Mouse (Mus musculus): ENCODE data around the gene Mrpl58. TPM values are rescaled to one million over a fixed set of nuclear protein-coding genes. Genes with fewer than 3 reads are reported as not detected.

Mrpl58 gene
- total and polyA plus RNA-seq, 3 experiments = 82.7 to 159 (median 144) TPM

DNA sequence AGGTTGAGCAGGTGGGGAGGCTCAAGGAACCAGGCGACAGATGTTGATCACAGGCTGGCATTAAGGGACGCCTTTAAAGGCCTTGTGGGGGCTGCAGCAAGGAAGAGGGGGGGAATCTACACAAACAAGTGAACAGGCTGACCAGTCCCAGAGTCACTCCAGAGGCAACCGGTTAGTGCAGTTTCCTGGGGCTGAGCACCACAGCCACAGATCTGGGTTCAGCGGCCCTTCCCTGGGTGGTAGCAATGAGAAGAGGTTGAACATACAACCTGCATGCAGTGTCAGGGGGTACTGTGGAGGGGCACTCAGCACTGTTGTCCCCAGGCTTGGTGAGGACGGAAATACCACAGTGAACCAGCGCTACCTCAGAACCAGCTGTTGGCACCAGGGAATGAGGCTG is 29.8 kb downstream of the Mrpl58 start:
- no peak for DNase-seq
- no peaks in the 10 kb centered on the region for H3K27me3 ChIP-seq (ENCODE audit: control insufficient read depth, insufficient read depth, low read length)
- no peak overlapping the region for H3K27ac ChIP-seq
- no peaks in the 10 kb centered on the region for H3K36me3 ChIP-seq (ENCODE audit: control insufficient read depth, insufficient read depth, low read length)
- no peak overlapping the region for H3K9ac ChIP-seq (ENCODE audit: low read depth, low read length)
- intact Hi-C loops (cut with DNase I) = no loop called here
- WGBS = 81% methylated on average over 6 of the region's 6 CpGs
- peaks cover 2% of the 10 kb centered on the region for H3K4me1 ChIP-seq (ENCODE audit: control insufficient read depth, insufficient read depth, low read length)
- TF ChIP-seq EP300 (IDR thresholded peaks at IDR 0.05; ENCODE audit: insufficient read depth, low read depth, low read length) = no peak
- TF ChIP-seq POLR2A (IDR thresholded peaks at IDR 0.05; ENCODE audit: insufficient read depth, low read depth, low read length) = no peak
- TF ChIP-seq CTCF (IDR thresholded peaks at IDR 0.05) = no peak
- no peak overlapping the region for H3K4me3 ChIP-seq
- H3K79me2 ChIP-seq (replicated peaks; ENCODE audit: control insufficient read depth, insufficient read depth, low read length) = no peaks in the 10 kb centered on the region

GRCm38 (mm10) chr11:115435596-115436337 is 32.2 kb downstream of the Mrpl58 start:
- intact Hi-C loops (cut with DNase I) = no loop called here
- no peak overlapping the region; the same call in 1 of the 2 replicates for H3K27ac ChIP-seq
- H3K36me3 ChIP-seq (ENCODE audit: control insufficient read depth, insufficient read depth, low read length) = no peaks in the 10 kb centered on the region
- TF ChIP-seq EP300 (IDR thresholded peaks at IDR 0.05; ENCODE audit: insufficient read depth, low read depth, low read length) (0 out of 2 replicates have a peak, but pooled peaks have one; percentile 31), CTCF (IDR thresholded peaks at IDR 0.05) (no peak), POLR2A (IDR thresholded peaks at IDR 0.05; ENCODE audit: insufficient read depth, low read depth, low read length) (no peak)
- H3K4me1 ChIP-seq (ENCODE audit: control insufficient read depth, insufficient read depth, low read length) = peaks cover 2% of the 10 kb centered on the region
- no peaks in the 10 kb centered on the region for H3K27me3 ChIP-seq (ENCODE audit: control insufficient read depth, insufficient read depth, low read length)
- 0 out of 2 replicates have a peak overlapping the region, but pooled peaks have one; percentile 4 for H3K9ac ChIP-seq (ENCODE audit: low read depth, low read length)
- peak in 1 of 2 experiments; percentile 42 for DNase-seq
- peak overlapping the region; percentile 24; the same call in 1 of the 2 replicates for H3K4me3 ChIP-seq
- WGBS = 15% methylated on average over 31 of the region's 31 CpGs
- no peaks in the 10 kb centered on the region for H3K79me2 ChIP-seq (replicated peaks; ENCODE audit: control insufficient read depth, insufficient read depth, low read length)

DNA sequence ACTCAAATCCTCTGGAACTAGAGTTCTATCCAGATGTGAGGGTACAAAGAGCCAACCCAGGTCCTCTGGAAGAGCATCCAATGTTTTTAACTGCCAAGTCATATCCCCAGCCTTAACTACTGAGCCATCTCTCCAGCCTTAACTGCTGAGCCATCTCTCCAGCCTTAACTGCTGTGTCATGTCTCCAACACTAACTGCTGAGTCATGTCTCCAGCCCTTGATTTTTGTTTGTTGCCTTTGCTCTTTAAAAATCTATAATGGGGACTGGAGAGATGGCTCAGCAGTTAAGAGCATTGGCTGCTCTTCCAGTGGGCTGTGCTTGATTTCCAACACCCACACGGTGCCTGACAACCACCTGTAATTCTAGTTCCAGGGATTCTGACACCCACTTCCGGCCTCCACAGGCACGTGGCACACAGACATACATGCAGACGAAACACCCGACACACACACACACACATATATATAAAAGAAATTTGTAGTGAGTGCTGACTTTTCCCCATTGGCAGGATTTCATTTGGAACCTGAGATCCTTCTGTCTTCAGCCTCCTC is 34.1 kb downstream of the Mrpl58 start:
- Histone ChIP-seq H3K79me2 (replicated peaks; ENCODE audit: control insufficient read depth, insufficient read depth, low read length) (no peaks in the 10 kb centered on the region), H3K9ac (ENCODE audit: low read depth, low read length) (no peak overlapping the region), H3K4me3 (no peak overlapping the region), H3K36me3 (ENCODE audit: control insufficient read depth, insufficient read depth, low read length) (no peaks in the 10 kb centered on the region), H3K27ac (no peak overlapping the region), H3K4me1 (ENCODE audit: control insufficient read depth, insufficient read depth, low read length) (peaks cover 2% of the 10 kb centered on the region), H3K27me3 (ENCODE audit: control insufficient read depth, insufficient read depth, low read length) (no peaks in the 10 kb centered on the region)
- DNase-seq = no peak
- intact Hi-C loops (cut with DNase I) = no loop called here
- TF ChIP-seq CTCF (IDR thresholded peaks at IDR 0.05) = no peak
- TF ChIP-seq EP300 (IDR thresholded peaks at IDR 0.05; ENCODE audit: insufficient read depth, low read depth, low read length) = no peak
- no peak for TF ChIP-seq POLR2A (IDR thresholded peaks at IDR 0.05; ENCODE audit: insufficient read depth, low read depth, low read length)
- 62% methylated on average over 5 of the region's 5 CpGs for WGBS

DNA sequence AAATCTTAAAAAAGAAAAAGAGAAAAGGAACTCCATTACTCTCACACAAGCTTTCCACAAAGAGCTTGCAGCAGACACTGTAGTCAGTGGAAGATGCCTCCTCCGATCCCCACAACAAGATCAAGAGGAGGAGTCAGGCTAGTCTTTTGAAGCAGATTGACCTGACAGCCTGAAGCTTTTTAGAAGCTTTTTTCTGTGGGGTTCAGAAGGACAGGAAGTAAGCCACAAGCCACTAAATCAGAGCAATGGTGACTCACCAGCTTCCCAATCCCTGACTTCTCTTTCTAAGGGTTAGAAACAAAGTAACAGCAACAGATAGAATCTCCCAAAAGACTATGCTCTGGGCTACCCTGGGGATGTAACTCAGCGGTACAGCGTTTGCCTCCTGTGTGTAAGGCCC is 35.8 kb downstream of the Mrpl58 start:
- intact Hi-C loops (cut with DNase I) = no loop called here
- 65% methylated on average over 3 of the region's 3 CpGs for WGBS
- TF ChIP-seq POLR2A (IDR thresholded peaks at IDR 0.05; ENCODE audit: insufficient read depth, low read depth, low read length) (no peak), CTCF (IDR thresholded peaks at IDR 0.05) (no peak), EP300 (IDR thresholded peaks at IDR 0.05; ENCODE audit: insufficient read depth, low read depth, low read length) (no peak)
- Histone ChIP-seq H3K36me3 (ENCODE audit: control insufficient read depth, insufficient read depth, low read length) (no peaks in the 10 kb centered on the region), H3K79me2 (replicated peaks; ENCODE audit: control insufficient read depth, insufficient read depth, low read length) (no peaks in the 10 kb centered on the region), H3K4me3 (no peak overlapping the region), H3K27ac (no peak overlapping the region), H3K4me1 (ENCODE audit: control insufficient read depth, insufficient read depth, low read length) (peaks cover 2% of the 10 kb centered on the region), H3K9ac (ENCODE audit: low read depth, low read length) (no peak overlapping the region), H3K27me3 (ENCODE audit: control insufficient read depth, insufficient read depth, low read length) (no peaks in the 10 kb centered on the region)
- DNase-seq = no peak

DNA sequence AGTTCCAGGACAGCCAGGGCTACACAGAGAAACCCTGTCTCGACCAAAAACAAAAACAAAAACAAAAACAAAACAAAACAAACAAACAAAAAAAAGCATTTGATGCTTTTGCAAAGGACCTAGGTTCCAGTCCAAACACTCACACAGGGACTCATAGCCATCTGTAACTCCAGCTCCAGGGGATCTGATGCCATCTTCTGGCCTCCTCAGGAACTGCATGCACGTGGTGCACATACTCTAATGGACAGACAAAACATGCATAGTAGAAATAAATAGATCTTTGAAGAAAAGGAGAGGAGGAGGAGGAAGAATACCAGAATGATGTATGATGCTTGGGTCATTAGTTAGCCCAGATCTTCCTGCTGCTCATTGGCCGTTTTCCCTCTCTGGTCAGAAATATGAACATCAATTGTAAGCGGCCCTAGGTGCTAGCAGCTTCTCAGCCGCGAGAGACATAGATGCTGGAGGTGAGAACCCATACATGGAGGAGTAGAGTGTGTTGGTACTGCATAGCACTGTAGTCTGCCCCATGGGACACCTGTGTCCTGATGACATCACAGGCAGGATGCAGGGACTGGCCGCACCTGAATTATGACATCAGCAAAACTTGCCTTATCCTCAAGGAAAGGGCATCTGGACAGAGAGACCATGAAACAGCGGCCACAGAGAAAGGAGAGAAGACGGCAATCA is 36.5 kb downstream of the Mrpl58 start, which contains the start of gene Trim80:
TSS of gene Trim80 (plus strand) at position 640 of the 690 bp plus-strand sequence.
- H3K36me3 ChIP-seq (ENCODE audit: control insufficient read depth, insufficient read depth, low read length) = no peaks in the 10 kb centered on the region
- no peak within 1 kb of the TSS for H3K27ac ChIP-seq
- no peak within 1 kb of the TSS for H3K4me3 ChIP-seq
- WGBS = 95% methylated on average over 9 of the region's 9 CpGs
- H3K4me1 ChIP-seq (ENCODE audit: control insufficient read depth, insufficient read depth, low read length) = peaks cover 2% of the 10 kb centered on the region
- no peak for DNase-seq
- intact Hi-C loops (cut with DNase I) = no loop called here
- no peak within 1 kb of the TSS for H3K9ac ChIP-seq (ENCODE audit: low read depth, low read length)
- H3K27me3 ChIP-seq (ENCODE audit: control insufficient read depth, insufficient read depth, low read length) = no peaks in the 10 kb centered on the region
- TF ChIP-seq EP300 (IDR thresholded peaks at IDR 0.05; ENCODE audit: insufficient read depth, low read depth, low read length) = no peak
- TF ChIP-seq CTCF (IDR thresholded peaks at IDR 0.05) = peak; percentile 20; the same call in 1 of the 2 replicates
- H3K79me2 ChIP-seq (replicated peaks; ENCODE audit: control insufficient read depth, insufficient read depth, low read length) = no peaks in the 10 kb centered on the region
